Mouse (Mus musculus) ES-Bruce4 (cell line): ENCODE results near the gene 2310022A10Rik.

Experiments used
- EP300 ChIP-seq: IDR thresholded peaks from 2 replicates; pipeline ENCODE4 v1.6.1; 2011; ENCODE audit warnings: low read depth, low read length; ENCODE audit not compliant: insufficient read depth
- POLR2A ChIP-seq: IDR thresholded peaks from one replicate; pipeline ENCODE4 v1.8.1; 2011; ENCODE audit warnings: low read length; ENCODE audit not compliant: insufficient read depth

DNA sequence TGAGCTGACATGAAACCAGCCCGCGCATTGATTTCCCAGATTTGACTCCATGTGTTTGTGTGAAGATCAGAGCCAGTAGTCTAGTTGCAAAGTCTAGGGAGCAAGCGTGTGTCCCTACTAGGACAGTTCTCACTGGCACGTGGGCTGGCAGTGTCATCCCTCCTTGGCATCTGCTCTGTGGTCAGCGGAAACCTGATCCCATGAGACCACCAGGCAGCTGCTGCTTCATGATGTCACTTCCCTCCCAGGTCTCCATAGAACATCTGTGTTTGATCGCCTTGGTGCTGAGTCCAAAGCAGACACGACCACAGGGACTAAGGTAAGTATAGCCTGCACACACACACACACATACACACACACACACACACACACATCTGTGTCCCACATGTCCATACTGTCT, 25.4 kb downstream of the 2310022A10Rik start:
- TF ChIP-seq EP300 = no peak
- no peak for TF ChIP-seq POLR2A
